Mouse (Mus musculus): ENCODE results near the gene Fbxo39. TPM values are rescaled to one million over a fixed set of nuclear protein-coding genes. Genes with fewer than 3 reads are reported as not detected.

Fbxo39 gene
- total RNA-seq (2017) = not detected in 2 replicates

GRCm38 (mm10) chr11:72314151-72314895, at the start of gene Fbxo39:
Gene Fbxo39, plus strand, starts transcription at chr11:72314444.
- ATAC-seq (replicated peaks; ENCODE audit: low read depth, poor library complexity, severe bottlenecking) = peak; percentile 26; the same call in 1 of the 2 replicates

- no peak for ATAC-seq (replicated peaks; ENCODE audit: low read depth, poor library complexity, severe bottlenecking)
These were observed 48.8 kb upstream of the Fbxo39 start for GRCm38 (mm10) chr11:72265483-72265882.

GRCm38 (mm10) chr11:72266207-72266959, 47.9 kb upstream of the Fbxo39 start:
- ATAC-seq (replicated peaks; ENCODE audit: low read depth, poor library complexity, severe bottlenecking) = peak; percentile 95

- ATAC-seq (replicated peaks; ENCODE audit: low read depth, poor library complexity, severe bottlenecking) = peak; percentile 57
These were observed 47.2 kb upstream of the Fbxo39 start, which contains the start of gene Slc13a5 for GRCm38 (mm10) chr11:72266960-72267560. Gene Slc13a5, minus strand, starts transcription at chr11:72267222.

GRCm38 (mm10) chr11:72271761-72272160, 42.5 kb upstream of the Fbxo39 start:
- no peak for ATAC-seq (replicated peaks; ENCODE audit: low read depth, poor library complexity, severe bottlenecking)

- no peak for ATAC-seq (replicated peaks; ENCODE audit: low read depth, poor library complexity, severe bottlenecking)
These were observed 40.9 kb upstream of the Fbxo39 start for GRCm38 (mm10) chr11:72273341-72273740.

- ATAC-seq (replicated peaks; ENCODE audit: low read depth, poor library complexity, severe bottlenecking) = no peak
These were observed 32.9 kb upstream of the Fbxo39 start for GRCm38 (mm10) chr11:72281143-72281851.

- no peak for ATAC-seq (replicated peaks; ENCODE audit: low read depth, poor library complexity, severe bottlenecking)
These were observed 32.3 kb upstream of the Fbxo39 start for GRCm38 (mm10) chr11:72281852-72282400.

- no peak for ATAC-seq (replicated peaks; ENCODE audit: low read depth, poor library complexity, severe bottlenecking)
These were observed 30.6 kb upstream of the Fbxo39 start for GRCm38 (mm10) chr11:72283486-72284224.

GRCm38 (mm10) chr11:72284532-72285182, 29.6 kb upstream of the Fbxo39 start:
- no peak for ATAC-seq (replicated peaks; ENCODE audit: low read depth, poor library complexity, severe bottlenecking)

GRCm38 (mm10) chr11:72285971-72286480, 28.2 kb upstream of the Fbxo39 start:
- ATAC-seq (replicated peaks; ENCODE audit: low read depth, poor library complexity, severe bottlenecking) = no peak

- no peak for ATAC-seq (replicated peaks; ENCODE audit: low read depth, poor library complexity, severe bottlenecking)
These were observed 27.6 kb upstream of the Fbxo39 start for GRCm38 (mm10) chr11:72286651-72287050.

GRCm38 (mm10) chr11:72287126-72287525, 27.1 kb upstream of the Fbxo39 start:
- no peak for ATAC-seq (replicated peaks; ENCODE audit: low read depth, poor library complexity, severe bottlenecking)

GRCm38 (mm10) chr11:72287543-72287942, 26.7 kb upstream of the Fbxo39 start:
- no peak for ATAC-seq (replicated peaks; ENCODE audit: low read depth, poor library complexity, severe bottlenecking)

GRCm38 (mm10) chr11:72293116-72293515, 21.1 kb upstream of the Fbxo39 start:
- ATAC-seq (replicated peaks; ENCODE audit: low read depth, poor library complexity, severe bottlenecking) = no peak

- ATAC-seq (replicated peaks; ENCODE audit: low read depth, poor library complexity, severe bottlenecking) = peak; percentile 93
These were observed 12.9 kb upstream of the Fbxo39 start, which contains the start of gene Xaf1 for GRCm38 (mm10) chr11:72301334-72301733. Gene Xaf1, plus strand, starts transcription at chr11:72301629.

- no peak for ATAC-seq (replicated peaks; ENCODE audit: low read depth, poor library complexity, severe bottlenecking)
These were observed 12.0 kb upstream of the Fbxo39 start for GRCm38 (mm10) chr11:72302230-72302629.

GRCm38 (mm10) chr11:72307461-72307860, 6.8 kb upstream of the Fbxo39 start:
- ATAC-seq (replicated peaks; ENCODE audit: low read depth, poor library complexity, severe bottlenecking) = no peak

Measured in common myeloid progenitor, adult 5-6 weeks (primary cell).